Mouse (Mus musculus) lung, postnatal 36 days (tissue): ENCODE measurements at regions not wholly inside any gene's neighbourhood (a gene's known extent, or its start where the extent isn't known, plus 50 kb on each side); places are given as distances from the start of the nearest gene placed in this dataset.
"Not testable (repeated sequence)": the region's sequence is repeated elsewhere in the genome, so short reads cannot be mapped to it uniquely, and the experiment has no call there.

Source experiments
- DNase-seq: peaks from one replicate; pipeline ENCODE4 v3.0.0; 2022; ENCODE audit warnings: mixed read lengths

DNA sequence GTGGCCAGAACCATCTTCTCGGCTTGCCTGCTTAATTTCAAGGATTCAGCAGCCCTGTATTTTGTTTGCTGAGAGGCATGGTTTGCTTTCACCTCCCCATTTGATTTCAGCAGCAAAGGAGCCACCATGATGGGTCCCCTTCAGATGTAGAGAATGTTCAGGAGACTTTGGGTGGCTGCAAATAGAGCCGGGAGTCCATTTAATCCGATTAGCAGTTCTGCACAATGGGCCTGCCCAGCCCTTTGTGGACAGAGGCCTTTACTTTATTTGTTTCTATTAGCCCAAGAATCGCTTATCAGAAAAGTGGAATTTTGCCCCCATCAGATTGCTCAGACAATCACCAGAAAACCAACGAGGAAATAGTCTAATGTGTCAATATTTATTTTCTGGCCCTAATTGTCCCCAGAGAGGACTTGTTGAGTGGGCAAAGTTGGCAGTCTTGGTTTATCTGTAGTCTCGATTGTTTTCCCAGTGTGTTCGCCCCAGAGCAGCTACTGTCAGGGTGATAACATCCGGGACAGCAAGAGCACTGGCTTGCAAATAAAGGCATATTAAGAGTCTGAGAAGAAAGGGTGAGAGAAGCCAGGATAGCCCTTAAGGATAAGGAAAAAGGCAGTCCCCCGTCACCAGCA, 130.6 kb upstream of the Kiz start:
- DNase-seq = no peak

DNA sequence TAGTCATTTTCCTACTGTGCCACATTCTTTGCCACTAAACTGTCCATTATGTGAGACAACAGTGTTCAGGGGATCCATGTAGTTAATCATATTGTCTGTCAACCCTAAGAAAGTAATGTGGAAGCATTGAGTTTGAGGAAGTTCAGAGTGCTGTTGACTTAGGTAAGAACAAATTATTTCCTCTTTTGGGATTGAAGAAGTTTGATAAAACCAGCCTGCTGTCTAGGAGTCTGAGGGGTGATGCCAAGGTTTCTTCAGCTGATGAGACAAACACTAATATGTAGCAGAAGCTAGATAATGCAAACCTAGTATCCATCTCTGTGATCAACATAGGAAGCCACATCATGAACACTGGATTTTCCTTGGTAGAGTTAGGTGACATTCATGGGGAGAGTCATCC, 127.0 kb upstream of the Kiz start:
- DNase-seq = no peak

DNA sequence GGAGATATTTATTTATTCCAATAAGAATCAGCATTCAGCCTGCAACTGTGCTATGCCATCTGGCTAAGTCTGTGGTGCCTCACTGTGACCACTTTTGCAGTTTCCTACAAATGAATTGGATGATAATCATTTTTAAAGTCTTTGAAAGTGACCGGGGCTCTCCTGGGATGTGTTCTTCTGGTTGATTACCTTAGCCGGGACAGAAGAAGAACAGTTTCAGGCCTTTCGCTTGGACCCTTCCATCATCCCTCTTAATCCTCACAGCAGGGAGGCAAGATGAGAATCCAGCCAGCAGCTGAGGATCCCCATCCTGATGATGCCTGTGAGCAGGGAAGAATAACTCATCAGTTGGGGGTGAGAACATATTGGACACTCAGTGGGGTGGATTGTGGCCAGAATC, 124.6 kb upstream of the Kiz start:
- no peak for DNase-seq

DNA sequence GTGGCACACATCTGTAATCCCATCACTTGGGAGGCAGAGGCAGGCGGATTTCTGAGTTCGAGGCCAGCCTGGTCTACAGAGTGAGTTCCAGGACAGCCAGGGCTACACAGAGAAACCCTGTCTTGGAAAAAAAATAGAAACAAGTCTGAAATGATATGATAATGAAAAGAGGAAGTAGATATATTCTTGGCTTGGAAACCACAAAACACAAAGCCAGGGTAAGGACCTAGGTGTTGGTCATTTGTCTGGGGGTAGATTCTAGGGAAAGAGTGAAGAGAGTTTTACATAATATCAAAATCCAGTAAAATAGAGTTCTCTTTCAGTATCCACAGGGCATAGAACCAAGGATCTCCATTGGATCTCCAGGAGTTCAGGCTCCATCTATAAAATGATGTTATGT, 122.8 kb upstream of the Kiz start:
- not testable (repeated sequence) for DNase-seq

DNA sequence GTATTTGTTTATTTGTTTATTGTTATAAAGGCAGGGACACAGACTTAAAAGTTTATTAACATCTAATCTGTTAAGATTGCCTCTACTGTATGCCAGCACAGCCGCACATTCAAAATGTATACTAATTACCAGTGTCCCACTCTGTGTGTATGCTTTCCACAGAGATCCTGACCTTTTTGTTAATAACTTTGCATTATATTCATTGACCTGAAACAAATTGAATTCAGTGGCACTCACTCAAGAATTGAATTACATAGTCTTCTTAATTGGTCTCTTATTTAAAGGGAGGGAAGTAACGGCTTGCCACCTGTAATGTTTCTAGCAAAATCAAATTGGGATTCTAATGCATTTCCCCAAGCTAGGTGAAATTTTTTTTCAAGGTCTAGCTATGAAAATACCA, 111.3 kb upstream of the Kiz start:
- no peak for DNase-seq

DNA sequence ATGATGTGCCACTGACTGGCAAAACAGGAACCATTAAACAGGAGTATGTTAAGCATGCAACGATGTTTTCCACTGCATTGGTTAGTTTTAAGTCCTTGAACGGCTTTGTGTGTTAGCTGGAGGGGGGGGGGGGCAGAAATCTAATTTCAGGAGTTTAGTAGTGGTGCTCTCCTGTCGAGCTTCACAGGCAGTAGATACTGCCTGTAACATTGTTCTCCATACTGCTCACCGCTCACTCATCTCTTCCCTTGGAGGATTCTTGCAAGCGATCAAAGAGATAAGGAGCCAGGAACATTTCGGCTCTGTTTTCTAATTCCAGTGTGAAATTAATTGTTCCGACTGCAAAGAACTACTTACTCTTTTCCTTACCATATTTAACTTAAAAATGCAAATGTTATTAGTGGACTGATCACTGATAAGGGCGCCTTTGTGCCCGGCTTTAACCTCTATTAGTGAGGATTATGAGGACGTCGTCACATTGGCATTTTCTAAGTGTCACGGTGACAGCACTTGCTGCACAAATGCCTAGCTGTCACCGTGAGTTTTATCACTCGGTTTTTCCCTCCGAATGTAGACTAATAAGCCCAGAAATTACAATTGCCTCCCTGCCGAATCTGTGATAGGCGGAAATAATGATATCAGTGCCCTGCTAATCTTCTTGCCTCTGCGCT, 110.5 kb upstream of the Kiz start:
- no peak for DNase-seq

DNA sequence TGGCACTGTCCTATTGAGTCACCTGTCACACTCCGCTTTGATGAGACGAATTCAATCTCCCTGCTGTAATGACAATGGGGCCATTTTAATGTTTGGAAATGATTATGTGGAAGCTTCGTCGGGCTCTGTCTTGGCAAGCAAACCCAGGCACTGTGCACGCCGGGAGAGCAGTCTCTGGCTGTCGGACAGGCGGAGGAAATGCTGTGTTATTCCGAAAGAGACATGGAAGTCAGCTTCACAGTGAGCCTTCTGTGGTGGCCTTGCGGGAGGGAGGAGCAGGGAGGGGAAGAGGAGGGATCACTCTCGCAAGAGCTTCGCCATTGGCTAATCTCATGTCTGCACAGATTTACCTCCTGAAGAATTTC, 110.0 kb upstream of the Kiz start:
- DNase-seq = no peak

DNA sequence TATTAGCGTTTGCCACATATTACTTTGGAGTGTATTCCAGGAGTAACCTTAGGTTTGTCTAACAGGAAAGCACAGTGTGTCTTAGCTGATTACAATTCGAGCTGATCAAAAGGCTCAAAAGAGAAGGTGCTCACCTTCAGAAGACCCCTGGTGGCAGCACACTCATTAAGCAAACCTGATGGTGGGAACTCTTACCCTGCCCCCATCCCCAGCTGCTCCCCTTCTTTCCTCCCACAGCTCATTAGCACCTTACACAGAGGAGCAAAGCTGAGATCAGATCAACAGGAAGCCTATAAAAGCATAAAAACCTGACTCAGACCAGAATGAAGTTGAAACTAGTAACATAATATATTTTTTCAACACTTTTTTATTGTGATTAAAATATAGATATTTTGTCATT, 101.7 kb upstream of the Kiz start:
- no peak for DNase-seq

DNA sequence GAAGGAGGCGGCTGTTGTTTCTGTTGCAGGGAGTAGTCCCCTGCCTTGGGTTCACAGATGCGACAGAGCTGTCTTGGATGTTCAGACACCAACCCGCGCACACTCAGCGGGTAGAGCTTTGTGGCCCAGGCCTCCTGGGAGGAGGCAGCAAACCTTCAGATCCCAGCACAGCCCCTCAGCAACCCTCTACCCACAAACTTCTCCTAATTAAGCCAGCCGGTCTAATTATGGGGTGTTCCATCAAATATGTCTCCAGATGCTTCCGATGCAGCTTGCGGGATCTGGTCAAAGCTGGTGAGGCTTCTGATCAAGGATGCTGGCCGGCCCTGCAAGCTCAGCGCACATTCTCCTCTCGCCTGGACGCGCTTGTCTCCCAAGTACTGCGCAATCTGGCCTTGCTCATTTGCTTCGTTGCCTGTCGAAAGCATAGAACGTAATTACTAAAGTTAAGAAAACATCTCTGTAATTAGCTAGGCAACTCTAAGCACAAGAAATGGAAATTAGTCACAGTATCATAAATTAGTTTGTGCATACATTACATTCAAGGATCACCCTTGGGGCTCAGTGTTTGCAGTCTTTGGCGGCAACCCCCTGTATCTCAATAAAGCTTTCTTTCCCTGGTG, 92.0 kb upstream of the Kiz start:
- no peak for DNase-seq

DNA sequence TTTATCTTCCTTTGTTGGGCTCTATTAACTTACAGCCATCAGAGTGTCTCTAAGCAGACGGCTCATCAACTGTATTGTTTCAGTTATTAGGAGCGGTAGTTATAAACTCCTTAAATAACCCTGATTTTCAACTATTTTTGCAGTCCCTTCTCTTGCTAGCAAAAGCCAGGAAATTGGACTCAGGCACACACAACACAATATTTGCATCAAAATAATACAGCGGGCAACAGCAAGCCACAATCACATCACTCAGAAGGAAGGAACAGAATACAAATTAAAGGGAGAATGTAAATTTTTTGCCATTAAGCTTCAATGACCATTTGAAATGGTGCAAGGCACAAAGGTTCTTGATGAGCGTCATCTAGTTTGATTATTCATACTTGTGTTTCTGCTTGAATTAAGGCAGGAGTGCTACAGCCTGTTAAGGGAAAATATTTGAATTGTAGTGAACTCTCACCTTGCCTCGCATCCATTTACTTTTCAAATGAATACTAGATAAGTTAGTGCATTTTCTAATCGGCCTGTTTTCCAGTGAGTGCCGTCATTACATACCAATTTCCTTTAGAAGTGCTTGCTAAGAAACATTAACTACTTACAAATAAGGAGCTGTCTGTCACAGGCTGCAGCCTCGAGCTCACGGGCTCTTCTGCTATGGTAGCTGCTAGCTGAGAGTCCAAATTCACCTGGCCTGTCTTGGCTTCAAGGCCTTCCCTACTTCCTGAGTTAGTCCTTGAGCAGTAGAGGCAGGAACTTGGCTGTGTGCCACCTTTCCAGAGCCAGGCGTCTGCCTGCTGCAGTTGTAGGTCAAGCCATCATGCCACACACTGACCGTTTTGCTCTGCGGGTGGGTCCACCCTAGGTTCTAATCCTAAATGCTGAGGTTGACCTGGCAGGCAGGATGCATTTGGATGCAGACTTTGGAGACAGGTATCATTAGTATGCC, 91.1 kb upstream of the Kiz start:
- peak; percentile 6 for DNase-seq

DNA sequence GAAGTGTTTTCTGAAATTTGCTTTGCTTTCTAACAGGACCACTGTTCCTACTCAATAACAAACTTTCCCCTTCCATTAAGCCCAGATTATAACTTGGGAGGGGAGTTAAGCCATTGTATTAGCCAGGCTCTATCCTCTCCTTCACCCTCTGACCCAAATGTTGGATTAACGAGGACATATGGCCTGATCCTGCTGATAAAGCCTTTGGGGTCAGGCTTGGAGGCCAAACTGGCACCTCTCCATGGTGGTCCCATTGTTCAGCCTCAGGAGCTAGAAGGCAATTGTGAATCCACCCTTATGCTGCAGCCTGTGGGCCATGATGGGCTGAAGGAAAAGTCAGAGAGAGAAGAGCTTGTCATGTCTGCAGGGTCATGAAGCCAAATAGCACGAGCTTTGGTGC, 80.8 kb upstream of the Kiz start:
- no peak for DNase-seq

DNA sequence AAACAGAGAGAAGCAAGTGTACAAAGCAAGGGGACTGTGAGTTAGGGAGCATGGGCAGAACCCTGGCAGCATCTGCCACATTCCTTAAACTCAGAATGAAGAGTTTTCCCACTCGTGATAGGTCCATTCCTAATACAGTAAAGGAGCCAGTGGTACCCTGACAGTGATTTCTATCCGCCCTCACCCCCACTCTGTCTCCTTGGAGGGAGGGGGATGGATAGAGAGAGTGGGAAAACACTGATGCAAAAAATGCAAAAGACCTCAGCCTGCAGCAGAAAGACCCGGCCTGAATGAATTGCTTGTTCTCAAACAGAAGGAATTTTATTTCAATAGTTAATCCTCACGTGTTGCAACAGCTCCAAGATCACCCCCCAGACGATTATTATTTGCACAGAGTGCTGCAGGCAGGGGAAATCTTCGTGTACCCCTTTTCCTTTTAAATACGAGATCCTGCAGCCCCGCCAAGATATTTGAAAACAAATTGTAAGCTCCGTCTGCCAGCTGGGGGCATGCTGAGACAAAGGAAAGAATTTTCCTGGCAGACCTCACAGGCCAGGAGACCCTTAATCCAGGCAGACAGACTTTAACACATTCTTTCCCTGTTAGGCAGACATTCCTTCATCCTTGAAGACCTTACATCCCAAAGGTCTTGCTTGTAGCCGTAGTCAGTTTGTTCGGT, 68.4 kb upstream of the Kiz start:
- DNase-seq = no peak

DNA sequence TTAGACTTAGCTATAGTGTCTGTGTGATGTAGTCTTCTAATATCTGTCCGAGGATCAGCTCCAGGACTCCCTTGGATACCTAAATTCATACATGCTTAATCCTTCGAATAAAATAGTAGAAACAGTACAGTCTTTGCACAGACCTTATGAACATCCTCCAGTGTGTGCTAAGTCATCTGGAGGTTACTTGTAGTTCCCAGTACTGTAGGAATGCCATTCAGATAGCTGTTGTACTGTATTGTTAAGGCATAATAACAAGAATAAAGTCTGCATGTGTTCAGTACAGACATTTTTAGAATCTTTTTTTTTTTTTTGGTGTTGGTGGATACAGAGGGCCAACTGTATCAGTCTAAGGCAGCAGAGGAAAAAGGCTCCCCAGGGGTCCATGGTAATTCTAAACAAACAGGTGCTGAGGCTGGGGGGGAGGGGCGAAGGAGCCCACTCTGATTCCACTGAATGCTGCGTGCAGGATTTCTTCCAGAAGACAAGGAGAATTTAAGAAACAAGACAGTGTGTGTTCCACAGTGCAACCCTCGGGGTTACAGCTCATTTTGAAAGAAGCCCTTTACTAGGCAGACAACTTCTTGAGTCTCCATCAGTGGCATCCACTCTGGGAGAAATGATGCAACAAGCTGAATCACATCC, 67.7 kb upstream of the Kiz start:
- DNase-seq = no peak

DNA sequence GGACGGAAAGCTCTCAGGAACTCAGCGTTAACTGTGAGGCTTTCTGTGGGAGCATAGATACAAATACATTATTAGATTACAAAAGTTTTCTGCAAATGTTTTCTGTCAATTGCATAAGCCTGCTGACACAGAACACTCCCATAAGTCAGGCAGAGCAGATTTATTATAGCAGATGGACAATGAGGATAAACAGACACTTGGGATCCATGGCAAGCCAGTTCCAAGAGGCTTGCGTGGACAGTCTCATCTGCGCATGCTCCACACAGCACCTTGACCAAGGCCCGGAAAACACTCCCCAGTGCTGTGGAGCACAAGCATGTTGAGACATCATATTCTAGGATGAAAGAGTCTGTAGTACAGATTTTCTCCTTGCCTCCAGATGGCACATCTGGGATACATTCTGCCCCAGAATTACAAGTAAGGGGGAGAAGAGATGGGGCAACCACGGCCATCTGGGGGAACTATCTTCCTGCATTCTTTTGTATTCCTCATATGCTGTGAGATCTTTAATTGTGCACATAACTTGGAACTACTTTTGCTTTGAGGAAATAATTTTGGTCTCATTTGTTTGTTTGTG, 62.7 kb upstream of the Kiz start:
- no peak for DNase-seq

DNA sequence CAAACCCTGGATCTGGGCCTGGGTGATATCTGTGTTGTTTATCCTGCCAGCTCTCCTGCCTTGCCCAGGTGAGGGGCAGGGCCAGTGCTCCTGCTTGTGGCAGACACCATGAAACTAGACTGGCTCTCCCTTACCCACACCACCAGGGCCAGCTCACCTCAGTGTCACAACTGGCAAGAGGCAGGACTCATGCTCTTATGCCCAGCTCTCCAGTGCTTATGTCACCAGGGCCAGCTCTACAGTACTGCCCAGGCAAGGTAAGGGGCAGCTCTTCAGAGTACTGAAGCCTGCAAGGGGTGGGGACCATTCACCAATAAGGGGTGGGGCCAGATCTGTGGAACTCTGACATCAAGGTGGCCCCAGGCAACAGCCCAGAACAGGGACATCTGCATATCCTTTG, 52.7 kb upstream of the Kiz start:
- DNase-seq = no peak
